Mouse (Mus musculus) thymus, adult 2 months (tissue): ENCODE results near the gene Dkk3. TPM values are rescaled to one million over a fixed set of nuclear protein-coding genes. Genes with fewer than 3 reads are reported as not detected.

ENCODE experiments used
- DNase-seq: peaks from one replicate; pipeline ENCODE4 v3.0.0; 2021
- H3K27ac ChIP-seq: fragments of 200-500 bp; 2 replicates; pipeline ENCODE4 v1.5.1; 2012; ENCODE audit warnings: low read length, control low read depth; ENCODE audit not compliant: control insufficient read depth, insufficient read depth
- H3K27me3 ChIP-seq: fragments of 200-500 bp; 2 replicates; pipeline ENCODE4 v1.6.1; 2012; ENCODE audit warnings: mild to moderate bottlenecking, low read length, moderate library complexity, mixed read lengths; ENCODE audit not compliant: control insufficient read depth, insufficient read depth
- H3K36me3 ChIP-seq: fragments of 200-500 bp; 2 replicates; pipeline ENCODE4 v1.6.1; 2012; ENCODE audit warnings: mild to moderate bottlenecking, low read length, moderate library complexity; ENCODE audit not compliant: control insufficient read depth, insufficient read depth
- H3K4me1 ChIP-seq: fragments of 200-500 bp; replicated peaks from 2 replicates; pipeline ENCODE4 v1.6.1; 2012; ENCODE audit warnings: low read length; ENCODE audit not compliant: control insufficient read depth, insufficient read depth
- H3K4me3 ChIP-seq: fragments of 200-500 bp; 2 replicates; pipeline ENCODE4 v1.5.1; 2012; ENCODE audit warnings: mild to moderate bottlenecking, low read length, control low read depth, moderate library complexity; ENCODE audit not compliant: control insufficient read depth, insufficient read depth
- CTCF ChIP-seq: fragments of 200-500 bp; IDR thresholded peaks from 2 replicates; pipeline ENCODE4 v1.5.1; 2012; ENCODE audit warnings: mild to moderate bottlenecking, control low read depth, low read length, moderate library complexity, borderline replicate concordance; ENCODE audit not compliant: control insufficient read depth, poor library complexity, insufficient read depth; ENCODE audit errors: extremely low read depth
- POLR2A ChIP-seq: fragments of 200-500 bp; IDR thresholded peaks from 2 replicates; pipeline ENCODE4 v1.6.1; 2012; ENCODE audit warnings: mild to moderate bottlenecking, low read length, control low read depth, moderate library complexity; ENCODE audit not compliant: control insufficient read depth, poor library complexity, insufficient read depth; ENCODE audit errors: extremely low read depth
- WGBS: fragments of 180-500 bp; shearing (Covaris S2); methylation state at CpG from one replicate; pipeline ENCODE4 v1.1.7; 2018; 5-methylcytosine and 5-hydroxymethylcytosine counted together
- polyA plus RNA-seq: library from polyadenylated mRNA; depleted of rRNA; stranded (reverse); fragments of >200 nt; gene quantifications from 2 replicates; pipeline ENCODE4 v1.2.3, GENCODE M21; 2012

Gene Dkk3
- polyA plus RNA-seq, 1 experiment: 5.9 TPM

- peaks cover 22% of the 10 kb centered on the region for H3K4me1 ChIP-seq
- WGBS: 86% methylated on average over 4 of the region's 4 CpGs
- no peak overlapping the region for H3K4me3 ChIP-seq
Observed at GRCm38 (mm10) chr7:112200761-112201160, 41.9 kb upstream of the Dkk3 start.

GRCm38 (mm10) chr7:112199343-112199742 lies 40.5 kb upstream of the Dkk3 start:
- Histone ChIP-seq H3K36me3 (no peaks in the 10 kb centered on the region), H3K27ac (no peak overlapping the region), H3K4me1 (peaks cover 13% of the 10 kb centered on the region), H3K4me3 (no peak overlapping the region), H3K27me3 (no peaks in the 10 kb centered on the region)
- TF ChIP-seq POLR2A (no peak), CTCF (no peak)
- no peak for DNase-seq
- 87% methylated on average over 3 of the region's 3 CpGs for WGBS

More at GRCm38 (mm10) chr7:112200761-112201160, 41.9 kb upstream of the Dkk3 start:
- no peaks in the 10 kb centered on the region for H3K36me3 ChIP-seq
- no peak for DNase-seq
- no peaks in the 10 kb centered on the region for H3K27me3 ChIP-seq
- no peak overlapping the region for H3K27ac ChIP-seq
- TF ChIP-seq POLR2A: no peak
- no peak for TF ChIP-seq CTCF

- TF ChIP-seq POLR2A (no peak), CTCF (no peak)
- Histone ChIP-seq H3K27ac (no peak overlapping the region), H3K36me3 (no peaks in the 10 kb centered on the region), H3K4me3 (no peak overlapping the region), H3K27me3 (no peaks in the 10 kb centered on the region), H3K4me1 (no peaks in the 10 kb centered on the region)
- DNase-seq: no peak
- WGBS: 85% methylated on average over 8 of the region's 8 CpGs
Observed at GRCm38 (mm10) chr7:112197461-112197860, 38.6 kb upstream of the Dkk3 start.

- no peaks in the 10 kb centered on the region for H3K36me3 ChIP-seq
- no peak overlapping the region for H3K4me3 ChIP-seq
- no peaks in the 10 kb centered on the region for H3K4me1 ChIP-seq
- TF ChIP-seq POLR2A: no peak
- TF ChIP-seq CTCF: no peak
- no peak for DNase-seq
- no peaks in the 10 kb centered on the region for H3K27me3 ChIP-seq
- no peak overlapping the region for H3K27ac ChIP-seq
- 85% methylated on average over 5 of the region's 5 CpGs for WGBS
Observed at GRCm38 (mm10) chr7:112194286-112194685, 35.4 kb upstream of the Dkk3 start.

- Histone ChIP-seq H3K27ac (no peak overlapping the region), H3K36me3 (no peaks in the 10 kb centered on the region), H3K27me3 (no peaks in the 10 kb centered on the region), H3K4me3 (no peak overlapping the region), H3K4me1 (no peaks in the 10 kb centered on the region)
- no peak for DNase-seq
- TF ChIP-seq POLR2A (no peak), CTCF (no peak)
- 93% methylated on average over 5 of the region's 5 CpGs for WGBS
Observed at GRCm38 (mm10) chr7:112192778-112193177, 33.9 kb upstream of the Dkk3 start.

GRCm38 (mm10) chr7:112192237-112192636 lies 33.4 kb upstream of the Dkk3 start:
- 92% methylated on average over 4 of the region's 4 CpGs for WGBS
- TF ChIP-seq CTCF (no peak), POLR2A (no peak)
- Histone ChIP-seq H3K27ac (no peak overlapping the region), H3K36me3 (no peaks in the 10 kb centered on the region), H3K4me1 (no peaks in the 10 kb centered on the region), H3K27me3 (no peaks in the 10 kb centered on the region), H3K4me3 (no peak overlapping the region)
- DNase-seq: no peak
